Mouse (Mus musculus) testis, postnatal 14 days (tissue): Measurements from ENCODE around the gene Prkag3.

Experiments
- DNase-seq: peaks from one replicate; pipeline ENCODE4 v3.0.0; 2021; ENCODE audit warnings: low spot score

The Prkag3 gene

DNA sequence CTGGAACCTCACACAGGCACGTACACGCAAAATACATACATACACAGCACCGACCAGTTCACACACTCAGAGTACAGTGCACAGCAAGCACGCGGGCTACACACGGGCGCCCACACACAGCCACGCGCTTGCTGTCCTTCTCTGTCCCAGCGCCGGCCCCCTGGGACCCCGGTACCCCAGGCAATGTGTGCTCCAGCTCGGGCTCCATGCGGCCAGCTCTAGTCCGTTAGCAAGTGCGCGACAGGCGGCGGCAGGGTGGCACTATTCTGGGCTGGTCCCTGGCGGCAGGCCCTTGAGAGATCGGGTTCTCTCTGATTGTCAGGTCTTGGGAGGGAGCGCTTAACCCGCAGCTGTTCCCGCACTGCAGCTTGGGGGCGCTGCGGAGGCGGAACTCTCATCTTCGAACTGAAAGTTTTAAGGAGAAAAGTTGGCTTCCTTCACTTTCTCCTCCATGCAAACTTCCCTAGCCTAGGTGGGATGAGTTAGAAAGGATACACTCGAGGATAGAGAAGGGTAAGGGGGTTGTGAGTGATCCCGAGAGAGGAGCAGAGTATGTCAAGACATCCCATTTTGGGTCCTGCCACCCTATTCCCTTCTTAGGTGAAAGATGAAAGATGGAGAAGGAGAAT is at the start of gene Prkag3:
Prkag3 (minus strand) TSS at position 579 of the 629 bp plus-strand sequence.
- peak; percentile 36 for DNase-seq

DNA sequence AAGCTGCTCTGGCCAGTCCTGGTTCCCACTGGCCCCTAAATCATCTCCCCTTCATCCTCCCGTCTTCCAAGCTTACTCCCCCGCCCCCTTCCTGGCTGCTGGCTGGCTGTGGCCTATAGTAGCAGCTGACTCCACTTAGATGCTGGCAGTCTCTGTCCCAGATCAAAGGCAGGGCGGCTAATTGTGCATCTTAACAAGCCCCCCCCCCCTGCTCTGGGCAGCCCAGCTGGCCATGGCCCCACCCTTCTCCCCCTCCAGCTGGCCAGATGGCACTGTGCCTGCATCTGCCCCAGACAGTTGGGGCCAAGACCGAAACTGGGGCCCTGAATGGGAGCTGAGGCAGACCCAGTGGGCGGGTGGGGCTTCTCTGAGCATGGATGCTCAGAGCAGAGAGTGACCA is 48.4 kb upstream of the Prkag3 start:
- no peak for DNase-seq

DNA sequence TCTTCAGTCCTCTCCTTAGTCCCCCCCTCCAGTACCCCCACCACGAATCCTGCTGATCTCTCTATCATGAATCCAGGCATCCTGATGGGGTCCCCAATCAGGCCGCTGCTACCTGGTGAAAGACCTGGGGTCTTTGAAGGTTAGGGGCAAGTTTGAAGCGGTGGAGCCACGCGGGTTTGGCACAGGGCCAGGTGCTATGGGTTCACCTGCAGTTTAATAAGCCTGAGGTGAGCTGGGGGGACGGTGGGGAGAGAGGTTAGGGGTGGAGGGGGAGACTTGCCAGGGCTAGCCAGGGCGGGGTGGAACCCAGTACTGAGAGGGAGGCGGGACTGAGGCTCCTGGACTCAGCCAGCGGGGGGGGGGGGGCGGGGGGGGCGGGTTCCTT is 46.1 kb upstream of the Prkag3 start:
- DNase-seq: no peak

DNA sequence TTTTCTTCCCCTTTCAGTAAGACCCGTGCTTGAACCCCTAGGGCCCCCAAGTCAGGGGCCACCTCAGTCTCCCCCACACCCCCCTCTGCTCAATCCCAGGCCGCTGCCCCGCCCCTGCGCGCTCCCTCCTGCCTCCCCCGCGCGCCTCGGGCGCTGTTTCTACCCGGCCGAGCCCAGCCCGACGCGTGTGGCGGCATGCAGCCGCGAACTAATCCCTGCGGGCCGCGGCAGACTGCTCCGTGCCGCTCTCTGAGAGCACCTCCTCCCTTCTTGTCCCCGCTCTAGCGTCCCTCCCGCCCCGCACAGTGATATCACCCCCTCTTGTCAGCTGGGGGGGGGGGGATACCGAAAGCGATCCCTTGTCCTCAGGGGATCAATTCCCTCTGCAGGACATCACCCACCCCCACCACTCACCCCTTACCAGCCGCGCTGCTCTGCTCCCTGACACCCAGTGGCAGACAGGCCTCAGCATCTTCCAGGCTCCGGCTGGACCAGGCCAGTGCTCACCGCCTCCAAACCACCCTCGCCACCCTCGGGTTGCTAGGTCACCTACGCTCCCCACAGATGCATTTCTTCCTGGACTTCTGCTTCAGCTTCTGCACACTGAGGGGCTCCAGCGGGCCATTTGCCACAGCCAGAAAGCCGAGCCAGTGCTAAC is 45.6 kb upstream of the Prkag3 start:
- DNase-seq: no peak

DNA sequence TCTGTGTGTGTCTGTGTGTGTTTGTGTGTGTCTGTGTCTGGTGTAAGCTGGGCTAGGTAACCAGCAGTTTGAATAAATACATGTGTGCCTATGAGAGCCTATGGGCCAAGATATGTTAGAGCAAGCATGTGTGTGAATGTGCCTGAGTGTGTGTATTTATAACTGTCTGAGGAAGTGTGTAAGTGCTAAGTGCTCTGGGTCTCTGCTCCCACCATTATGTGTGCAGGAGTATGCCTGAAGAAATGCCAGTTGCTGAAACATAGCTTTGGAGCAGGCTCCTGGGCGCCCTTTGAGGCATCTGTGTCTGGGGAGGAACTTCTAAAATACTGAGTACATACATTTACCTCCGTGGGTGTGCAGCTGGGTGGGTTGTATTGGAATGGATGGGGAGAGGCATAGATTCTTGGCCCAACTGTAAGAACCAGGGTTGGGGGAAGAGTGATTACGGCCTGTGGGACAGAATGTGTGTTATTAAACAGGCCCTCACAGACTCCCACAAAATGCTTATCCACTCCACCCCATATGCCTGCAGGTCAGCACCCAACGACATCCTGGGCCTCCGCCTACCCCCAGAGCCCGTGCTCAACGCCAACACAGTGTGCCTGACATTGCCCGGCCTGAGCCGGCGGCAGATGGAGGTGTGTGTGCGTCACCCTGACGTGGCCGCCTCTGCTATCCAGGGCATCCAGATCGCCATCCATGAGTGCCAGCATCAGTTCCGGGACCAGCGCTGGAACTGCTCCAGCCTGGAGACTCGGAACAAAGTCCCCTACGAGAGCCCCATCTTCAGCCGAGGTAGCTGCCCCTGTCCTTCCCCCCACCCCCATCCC is 44.0 kb upstream of the Prkag3 start:
- no peak for DNase-seq

DNA sequence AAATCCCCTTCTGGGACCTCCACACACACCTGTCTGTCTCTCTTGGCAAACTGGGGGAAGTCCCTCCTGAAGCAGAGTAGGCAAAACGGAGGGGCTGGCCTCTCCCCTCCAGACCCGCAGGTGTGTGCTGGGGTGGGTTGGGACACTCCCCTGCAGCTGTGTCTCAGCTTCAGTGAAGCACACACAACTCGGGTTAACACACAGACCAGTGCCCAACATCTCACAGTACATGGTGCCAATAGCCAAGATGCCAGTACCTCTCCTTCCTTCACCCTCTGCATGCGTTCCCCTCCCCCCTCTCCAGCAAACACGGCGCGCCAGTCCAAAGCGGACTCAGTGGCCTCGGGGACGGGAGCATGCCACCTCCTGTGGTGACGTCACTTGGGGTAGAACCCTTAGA is 42.2 kb upstream of the Prkag3 start, which contains the start of gene Wnt10a:
Wnt10a (plus strand) TSS at position 268 of the 400 bp plus-strand sequence.
- DNase-seq: no peak

DNA sequence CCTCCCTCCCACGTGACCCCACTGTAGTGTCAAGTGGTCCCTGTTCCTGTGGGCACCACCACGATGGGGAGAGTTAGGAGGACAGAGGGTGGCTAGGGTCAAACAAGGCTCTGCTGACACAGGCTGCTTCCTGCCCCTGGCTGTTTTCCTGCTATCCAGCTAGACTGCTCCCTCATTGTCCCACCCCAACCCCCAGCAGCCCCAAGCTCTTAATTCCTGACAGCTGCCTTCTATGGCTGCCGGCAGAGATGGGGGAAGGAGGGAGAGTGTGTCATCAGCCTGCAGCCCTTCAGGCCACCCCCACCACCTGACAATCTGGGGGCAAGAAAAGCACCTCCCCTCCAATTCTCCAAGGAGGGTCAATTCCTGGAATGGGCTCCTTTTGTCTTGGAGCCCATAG is 41.1 kb upstream of the Prkag3 start:
- DNase-seq: no peak

DNA sequence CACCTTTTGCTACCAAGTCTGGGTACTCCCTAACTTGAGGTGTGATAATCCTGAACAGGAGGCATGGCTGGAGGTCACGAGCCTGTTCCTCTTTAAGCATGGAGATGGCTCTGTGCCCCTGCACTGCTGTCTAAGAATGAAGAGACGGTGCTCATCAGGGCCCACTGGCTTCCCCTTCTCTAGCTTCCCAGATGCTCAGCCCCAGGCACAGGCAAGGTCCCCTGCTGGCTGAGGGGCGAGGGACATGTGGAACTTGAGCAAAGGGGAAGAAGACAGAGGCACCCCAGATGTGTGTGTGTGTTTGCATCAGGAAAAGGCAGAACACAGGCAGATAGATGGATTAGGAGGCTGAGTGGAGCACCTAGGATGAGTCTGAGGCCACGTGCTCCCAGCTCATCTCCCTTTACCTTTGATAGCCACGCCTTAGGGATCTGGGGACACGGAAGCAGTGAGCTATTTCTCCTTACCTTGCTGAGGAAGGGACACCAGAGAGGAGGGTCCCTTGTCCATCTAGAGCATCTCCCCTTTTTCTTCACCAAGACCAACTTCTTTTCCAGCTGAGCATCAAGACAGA is 39.7 kb upstream of the Prkag3 start:
- no peak for DNase-seq

DNA sequence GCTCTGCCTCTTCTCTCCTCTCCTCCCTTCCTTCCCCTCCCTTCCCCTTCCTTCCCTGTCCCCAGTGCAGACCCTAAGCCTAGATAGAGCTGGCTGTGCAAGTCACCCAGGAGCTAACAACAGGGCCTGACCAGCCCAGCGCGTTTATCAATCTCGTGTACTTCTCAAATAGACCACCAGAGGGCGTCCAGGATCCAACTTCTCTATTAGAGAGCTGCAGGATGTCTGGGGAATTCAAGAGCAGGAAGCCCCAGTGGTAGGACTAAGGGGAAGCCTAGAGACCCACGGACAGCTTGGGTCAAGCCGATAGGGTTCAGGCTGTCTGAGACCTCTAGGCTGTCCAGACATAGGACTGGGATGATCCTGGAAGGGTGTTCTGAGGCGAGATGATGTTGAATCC is 38.8 kb upstream of the Prkag3 start:
- peak; percentile 70 for DNase-seq

DNA sequence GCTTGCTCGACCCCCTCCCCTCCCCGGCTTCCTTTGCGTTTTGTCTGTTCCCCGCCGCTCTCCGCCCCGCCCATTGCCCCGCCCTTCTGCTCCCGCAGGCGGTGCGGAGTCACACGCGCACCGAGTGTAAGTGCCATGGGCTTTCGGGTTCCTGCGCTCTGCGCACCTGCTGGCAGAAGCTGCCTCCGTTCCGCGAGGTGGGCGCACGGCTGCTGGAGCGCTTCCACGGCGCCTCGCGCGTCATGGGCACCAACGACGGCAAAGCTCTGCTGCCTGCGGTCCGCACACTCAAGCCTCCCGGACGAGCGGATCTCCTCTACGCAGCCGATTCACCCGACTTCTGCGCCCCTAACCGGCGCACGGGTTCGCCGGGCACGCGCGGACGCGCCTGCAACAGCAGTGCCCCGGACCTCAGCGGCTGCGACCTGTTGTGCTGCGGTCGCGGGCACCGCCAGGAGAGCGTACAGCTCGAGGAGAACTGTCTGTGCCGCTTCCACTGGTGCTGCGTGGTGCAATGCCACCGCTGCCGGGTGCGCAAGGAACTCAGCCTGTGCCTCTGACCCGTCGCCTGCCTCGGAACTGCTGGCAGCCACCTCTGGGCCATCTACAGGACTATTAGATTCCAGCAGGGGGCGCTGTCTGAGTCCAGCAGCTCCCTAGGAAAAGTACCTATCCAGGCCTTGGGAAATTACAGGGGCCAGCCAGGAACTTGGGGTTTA is 35.2 kb upstream of the Prkag3 start:
- DNase-seq: peak; percentile 67

DNA sequence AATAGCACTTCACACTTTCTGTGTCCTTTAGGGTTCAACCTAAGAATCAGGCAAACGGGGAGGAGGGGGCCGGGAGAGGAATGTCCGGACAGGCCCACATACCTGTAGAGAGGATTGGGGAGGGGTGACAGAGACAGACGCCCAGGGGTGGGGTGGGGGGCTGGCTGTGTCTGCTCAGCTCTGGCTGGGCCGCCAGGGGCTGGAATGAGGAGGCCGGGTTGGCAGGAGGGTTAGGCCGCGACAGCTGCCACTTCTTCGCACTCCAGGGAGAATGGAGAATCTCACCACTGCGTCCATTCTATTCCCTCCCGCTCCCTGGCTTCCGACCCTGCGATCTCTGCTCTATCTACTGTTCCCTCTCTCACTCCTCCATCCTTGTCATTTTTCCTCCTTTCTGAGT is 34.5 kb upstream of the Prkag3 start:
- DNase-seq: no peak

DNA sequence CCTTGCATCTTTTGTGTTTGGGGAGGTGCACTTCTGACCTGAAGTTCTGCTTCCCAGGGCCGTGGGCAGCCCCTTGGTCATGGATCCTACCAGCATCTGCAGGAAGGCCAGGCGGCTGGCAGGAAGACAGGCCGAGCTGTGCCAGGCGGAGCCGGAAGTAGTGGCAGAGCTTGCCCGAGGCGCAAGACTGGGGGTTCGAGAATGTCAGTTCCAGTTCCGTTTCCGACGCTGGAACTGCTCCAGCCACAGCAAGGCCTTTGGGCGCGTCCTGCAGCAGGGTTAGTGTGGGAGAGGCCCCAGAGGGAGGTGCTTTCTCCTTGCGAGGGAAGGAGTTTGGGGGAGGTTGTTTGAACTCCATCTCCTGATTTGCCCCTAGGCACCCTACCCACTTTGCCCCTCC is 33.0 kb upstream of the Prkag3 start:
- peak; percentile 51 for DNase-seq

DNA sequence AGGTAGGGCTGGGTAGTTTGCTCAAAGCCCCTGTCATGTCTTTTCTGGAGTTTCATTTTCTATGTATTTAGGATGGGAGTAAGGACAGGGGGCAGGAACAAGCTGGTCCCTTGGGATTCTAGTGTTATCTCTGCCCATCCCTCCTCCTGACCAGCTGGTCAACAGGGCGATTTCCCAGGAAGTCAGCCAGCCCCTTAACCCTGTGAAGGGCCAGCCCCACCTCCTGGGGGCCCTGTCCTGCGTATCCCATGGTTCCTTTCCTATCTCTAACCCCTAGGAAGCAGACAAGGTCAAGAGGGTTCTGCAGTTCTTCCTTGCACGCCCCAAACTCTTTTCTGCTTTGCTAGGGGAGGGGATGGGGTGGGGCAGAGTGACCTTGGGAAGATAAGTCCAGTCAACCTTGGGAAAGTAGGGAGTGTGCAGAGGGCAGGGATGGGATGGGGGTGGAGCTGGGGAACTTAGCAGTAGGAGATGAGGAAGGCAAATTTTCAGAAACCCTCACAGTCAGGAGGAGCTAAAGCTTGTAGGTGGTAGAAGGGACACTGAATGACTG is 30.0 kb upstream of the Prkag3 start:
- peak; percentile 68 for DNase-seq

DNA sequence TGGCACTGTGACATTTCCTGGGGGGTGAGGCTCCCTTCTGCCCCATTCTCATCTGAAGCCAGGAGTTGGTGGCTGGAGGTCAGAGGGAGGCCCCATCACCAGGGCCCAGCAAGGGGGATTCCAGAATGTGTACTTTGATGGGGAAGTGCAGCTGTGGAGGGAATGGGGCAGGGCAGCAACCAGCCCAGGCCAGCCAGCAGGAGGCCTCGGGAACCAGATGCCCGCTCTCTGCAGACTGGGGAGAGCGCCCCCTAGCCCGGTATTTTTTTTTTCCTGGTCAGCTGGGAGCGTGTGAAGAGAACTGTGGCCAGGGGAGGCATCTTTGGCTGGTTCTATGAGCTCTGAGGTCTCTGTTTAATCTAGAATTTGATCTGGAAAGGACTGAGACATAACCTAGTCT is 26.8 kb upstream of the Prkag3 start:
- DNase-seq: no peak

DNA sequence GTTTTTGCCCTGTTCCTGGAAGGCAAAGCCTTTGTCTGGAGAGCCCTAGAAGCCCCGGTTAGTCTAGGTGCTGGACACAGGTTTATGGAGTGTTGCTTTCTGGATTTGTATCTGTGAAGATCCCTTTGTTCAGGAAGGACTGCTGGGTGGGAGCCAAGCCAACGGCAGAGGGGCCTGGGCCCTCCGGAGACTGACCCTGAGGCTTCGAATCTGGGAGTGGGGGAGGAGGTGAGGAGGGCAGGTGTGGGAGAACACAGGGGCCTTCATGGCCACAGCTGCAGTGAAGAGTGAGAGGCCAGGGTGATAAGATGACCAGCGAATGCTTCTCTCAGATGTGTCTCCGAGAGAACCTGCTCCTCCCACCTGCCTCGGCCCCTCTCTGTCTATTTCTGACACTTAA is 25.0 kb upstream of the Prkag3 start:
- no peak for DNase-seq

DNA sequence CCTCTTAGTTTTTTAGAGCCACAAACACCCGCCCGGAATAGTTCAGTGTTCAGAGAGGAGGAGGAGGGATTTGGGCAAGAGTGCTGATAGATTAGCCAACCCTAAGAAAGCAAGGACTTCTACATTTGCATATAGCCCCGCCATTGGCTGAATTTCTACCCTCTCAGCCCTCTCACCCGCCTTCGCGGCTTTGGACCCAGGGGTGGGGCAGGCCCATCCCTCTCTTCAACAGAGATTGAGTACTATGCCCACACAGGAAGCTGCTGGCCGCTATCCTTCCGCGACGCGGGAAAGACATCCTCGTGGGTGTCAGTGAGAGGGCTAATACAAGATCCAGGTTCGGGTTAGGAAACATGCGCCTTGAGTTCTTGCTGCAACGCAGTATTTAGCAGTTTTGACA is 24.1 kb upstream of the Prkag3 start:
- DNase-seq: peak; percentile 88

DNA sequence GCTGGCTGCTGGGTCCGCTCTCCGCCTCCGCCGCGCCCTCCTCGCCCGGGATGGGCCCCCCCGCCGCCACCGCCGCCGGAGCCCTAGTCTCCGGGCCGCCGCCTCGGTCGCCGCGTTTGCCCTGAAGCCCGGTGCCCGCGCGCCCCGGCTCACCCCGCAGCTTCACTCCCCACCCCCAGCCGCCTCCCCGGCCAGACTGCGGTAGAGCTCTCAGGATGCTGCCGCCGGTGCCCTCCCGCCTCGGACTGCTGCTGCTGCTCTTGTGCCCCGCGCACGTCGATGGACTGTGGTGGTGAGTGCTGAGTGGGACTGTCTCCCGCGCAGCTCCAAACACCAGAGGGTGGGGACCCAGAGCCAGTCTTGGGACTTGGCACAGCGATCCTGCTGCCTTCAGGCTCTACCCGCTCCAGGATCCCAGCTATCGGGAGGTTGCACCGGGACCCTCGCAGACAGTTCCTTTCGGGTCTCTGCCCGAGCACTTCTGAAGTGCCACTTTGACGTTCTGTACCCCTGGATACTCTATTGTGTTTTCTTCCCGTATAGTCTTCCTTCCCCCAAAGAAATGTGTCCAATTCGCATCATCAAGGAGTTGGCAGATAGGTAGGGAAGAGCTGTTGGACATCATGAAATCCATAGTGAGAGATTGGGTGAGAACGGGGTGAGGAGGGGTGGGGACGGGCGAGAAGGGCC is 23.1 kb upstream of the Prkag3 start:
- no peak for DNase-seq

DNA sequence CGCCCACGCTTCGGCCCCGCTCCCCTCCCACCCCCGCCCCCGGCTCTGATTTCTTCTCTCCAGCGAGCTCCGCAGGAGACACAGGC is 22.7 kb upstream of the Prkag3 start, which contains the start of gene Wnt6:
Wnt6 (plus strand) TSS at position 48 of the 86 bp plus-strand sequence.
- DNase-seq: no peak

DNA sequence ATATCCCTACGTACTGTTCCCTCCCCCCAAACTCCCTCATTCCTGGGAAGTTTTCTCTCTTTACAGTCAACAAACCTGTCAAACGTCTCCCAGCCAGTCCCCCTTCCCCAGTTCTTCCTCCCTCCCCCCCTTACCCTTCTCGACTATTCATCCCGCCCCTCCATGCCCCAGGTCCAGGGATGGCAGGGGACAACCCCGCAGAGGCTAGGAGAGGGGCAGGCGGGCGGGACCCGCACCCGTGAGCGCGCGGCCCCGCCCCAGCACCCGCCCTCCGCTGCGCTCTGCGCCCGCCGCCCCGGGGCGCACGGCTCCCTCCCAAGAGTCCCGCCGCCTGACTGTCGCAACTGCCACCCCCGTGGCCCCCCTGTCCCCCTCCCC is 22.4 kb upstream of the Prkag3 start:
- no peak for DNase-seq

DNA sequence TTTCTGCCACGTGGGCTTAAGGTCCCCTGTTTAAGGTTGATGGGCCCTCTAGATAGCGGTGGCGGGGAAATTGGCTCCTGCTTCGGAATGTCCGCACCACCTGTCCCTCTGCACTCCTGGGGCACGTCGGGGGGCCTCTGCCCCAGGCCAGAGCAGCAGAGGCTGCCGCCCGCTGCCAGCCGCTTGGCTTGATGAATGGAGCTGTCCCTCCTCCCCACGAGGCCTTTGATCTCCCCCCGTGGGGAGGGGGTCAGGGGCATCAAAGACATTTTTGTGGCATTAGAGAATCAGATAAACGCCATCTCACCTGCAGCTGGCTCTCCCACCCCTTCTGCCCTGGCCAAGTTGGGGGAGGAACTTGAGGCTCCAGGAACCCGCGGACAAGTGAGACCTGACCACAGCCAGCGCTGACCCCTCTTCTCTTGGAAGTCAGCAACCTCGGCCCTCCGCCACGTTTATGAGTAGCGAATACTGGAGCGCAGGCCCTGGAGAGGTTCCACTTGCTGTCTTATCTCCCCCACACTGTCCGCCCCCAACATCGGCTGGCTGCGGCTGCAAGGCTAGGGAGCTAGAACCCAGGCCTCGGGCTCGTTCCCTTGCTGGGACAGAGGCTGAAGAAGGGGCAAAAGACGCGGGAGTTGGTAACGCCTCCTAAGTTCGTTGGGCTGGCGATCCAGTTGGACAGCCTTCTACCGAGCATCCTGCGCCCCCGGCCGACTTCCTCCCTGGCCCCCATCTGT is 21.9 kb upstream of the Prkag3 start:
- no peak for DNase-seq

DNA sequence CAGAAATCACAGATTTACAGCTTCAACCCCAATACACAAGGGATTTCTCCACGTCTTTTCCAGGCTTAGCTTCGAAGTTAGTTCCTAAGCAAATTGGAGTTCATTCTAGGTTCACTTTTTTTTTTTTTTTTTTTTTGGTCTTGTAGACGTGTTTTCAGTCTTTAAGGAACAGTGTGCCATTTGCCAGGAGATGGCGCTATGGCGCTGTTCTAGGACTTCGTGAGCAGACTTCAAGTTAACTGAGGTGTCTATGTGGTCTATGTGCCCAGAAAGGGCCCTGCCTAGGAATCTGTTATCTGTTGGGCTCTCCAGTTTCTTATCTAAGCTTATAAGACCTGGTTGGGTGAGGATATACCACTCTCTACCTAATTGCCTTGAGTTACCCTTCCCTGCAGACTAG is 14.1 kb upstream of the Prkag3 start:
- DNase-seq: peak; percentile 64
